Mouse (Mus musculus): Measurements from ENCODE around the gene Abtb1. TPM values are rescaled to one million over a fixed set of nuclear protein-coding genes. Genes with fewer than 3 reads are reported as not detected.
A peak's percentile ranks its signal among the peaks of the same experiment; 100 is the strongest.

The Abtb1 gene
- polyA plus RNA-seq, 1 experiment from 2014 or later, result 31.6 TPM

DNA sequence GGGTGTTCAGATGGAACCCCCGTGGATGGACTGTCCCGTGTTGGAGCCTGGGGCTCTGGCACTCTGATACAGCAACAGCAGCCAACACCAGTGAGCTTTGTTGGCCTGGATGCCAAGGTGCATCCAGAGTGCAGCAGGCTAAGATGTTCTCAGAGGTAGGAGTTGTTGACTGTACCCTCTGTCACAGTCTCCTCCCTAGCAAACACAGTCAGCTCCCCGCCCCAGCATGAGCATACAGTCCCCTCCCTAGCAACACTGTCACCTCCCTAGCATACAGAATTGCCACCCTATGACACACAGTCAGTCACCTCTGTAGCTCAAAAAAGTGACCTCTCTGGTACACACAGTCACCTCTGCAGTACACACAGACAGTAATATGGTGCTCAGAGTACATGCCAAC lies 24.9 kb downstream of the Abtb1 start:
- no peaks in the 10 kb centered on the region for H3K27me3 ChIP-seq (ENCODE audit: control insufficient read depth, insufficient read depth, low read length)
- H3K9ac ChIP-seq (ENCODE audit: low read length), result no peak overlapping the region
- no peak for ATAC-seq (replicated peaks; ENCODE audit: extremely low read depth, insufficient read depth, low FRiP score)
- 0 out of 2 replicates have a peak, but pooled peaks cover 2% of the 10 kb centered on the region for H3K9me3 ChIP-seq (replicated peaks; ENCODE audit: control insufficient read depth, low read length)
- WGBS, result 81% methylated on average over 3 of the region's 3 CpGs
- no peak overlapping the region for H3K4me2 ChIP-seq (ENCODE audit: low read depth, low read length)
- no peaks in the 10 kb centered on the region for H3K36me3 ChIP-seq (ENCODE audit: control insufficient read depth, insufficient read depth)
- no peak overlapping the region for H3K27ac ChIP-seq (ENCODE audit: low read length)
- H3K4me3 ChIP-seq (ENCODE audit: low read length), result no peak overlapping the region
- H3K4me1 ChIP-seq (ENCODE audit: control insufficient read depth, insufficient read depth, low read length), result peaks cover 9% of the 10 kb centered on the region; the same call in 1 of the 2 replicates

DNA sequence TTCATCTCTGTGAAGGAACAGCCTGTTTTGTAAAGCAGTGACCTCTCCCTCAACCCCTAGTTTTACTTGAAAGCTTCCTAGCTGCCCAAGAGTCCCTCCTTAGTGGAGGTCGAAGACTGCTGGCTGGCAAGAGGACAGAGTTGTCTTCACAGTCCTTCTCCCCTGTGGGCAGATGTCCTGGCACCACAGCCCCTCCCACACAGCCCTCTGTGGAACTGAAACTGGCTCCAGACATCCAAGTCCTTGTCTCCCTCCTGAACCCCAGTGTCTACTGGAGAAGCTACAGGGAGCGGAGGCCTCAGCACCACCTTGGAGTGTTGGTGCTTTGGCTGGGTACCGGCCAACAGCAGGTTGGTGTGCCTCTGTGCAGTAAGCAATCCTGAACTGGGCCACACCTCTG lies 26.3 kb downstream of the Abtb1 start:
- H3K4me3 ChIP-seq (ENCODE audit: low read length), result no peak overlapping the region
- no peak overlapping the region for H3K4me2 ChIP-seq (ENCODE audit: low read depth, low read length)
- 78% methylated on average over 3 of the region's 3 CpGs for WGBS
- peaks cover 16% of the 10 kb centered on the region for H3K4me1 ChIP-seq (ENCODE audit: control insufficient read depth, insufficient read depth, low read length)
- H3K27ac ChIP-seq (ENCODE audit: low read length), result no peak overlapping the region
- ATAC-seq (replicated peaks; ENCODE audit: extremely low read depth, insufficient read depth, low FRiP score), result no peak
- 0 out of 2 replicates have a peak, but pooled peaks cover 2% of the 10 kb centered on the region for H3K9me3 ChIP-seq (replicated peaks; ENCODE audit: control insufficient read depth, low read length)
- no peaks in the 10 kb centered on the region for H3K36me3 ChIP-seq (ENCODE audit: control insufficient read depth, insufficient read depth)
- H3K9ac ChIP-seq (ENCODE audit: low read length), result no peak overlapping the region
- no peaks in the 10 kb centered on the region for H3K27me3 ChIP-seq (ENCODE audit: control insufficient read depth, insufficient read depth, low read length)

DNA sequence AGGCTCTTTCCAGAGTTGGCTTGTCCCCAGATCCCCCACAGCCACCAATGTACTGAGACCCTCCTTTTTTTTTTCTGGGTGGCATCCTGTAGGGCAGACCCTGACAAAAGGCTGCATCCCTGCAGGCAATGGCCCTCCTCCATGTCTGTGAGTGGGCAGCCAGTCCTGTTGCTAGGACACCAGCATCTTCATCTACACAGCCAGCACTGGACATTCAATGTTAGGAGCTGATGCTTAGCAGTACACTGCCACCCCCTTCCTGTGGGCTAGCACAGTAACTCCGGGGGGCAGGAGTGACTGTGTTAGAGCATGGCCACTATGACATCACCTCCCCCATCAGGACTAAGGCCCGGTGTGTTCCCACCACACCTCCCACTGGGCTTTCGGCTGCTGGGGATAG lies 26.7 kb downstream of the Abtb1 start:
- H3K27ac ChIP-seq (ENCODE audit: low read length), result no peak overlapping the region
- no peak overlapping the region for H3K4me3 ChIP-seq (ENCODE audit: low read length)
- 75% methylated on average over 3 of the region's 3 CpGs for WGBS
- peaks cover 16% of the 10 kb centered on the region for H3K4me1 ChIP-seq (ENCODE audit: control insufficient read depth, insufficient read depth, low read length)
- H3K27me3 ChIP-seq (ENCODE audit: control insufficient read depth, insufficient read depth, low read length), result no peaks in the 10 kb centered on the region
- H3K36me3 ChIP-seq (ENCODE audit: control insufficient read depth, insufficient read depth), result no peaks in the 10 kb centered on the region
- H3K9ac ChIP-seq (ENCODE audit: low read length), result no peak overlapping the region
- H3K4me2 ChIP-seq (ENCODE audit: low read depth, low read length), result no peak overlapping the region
- no peak for ATAC-seq (replicated peaks; ENCODE audit: extremely low read depth, insufficient read depth, low FRiP score)
- H3K9me3 ChIP-seq (replicated peaks; ENCODE audit: control insufficient read depth, low read length), result 0 out of 2 replicates have a peak, but pooled peaks cover 2% of the 10 kb centered on the region

DNA sequence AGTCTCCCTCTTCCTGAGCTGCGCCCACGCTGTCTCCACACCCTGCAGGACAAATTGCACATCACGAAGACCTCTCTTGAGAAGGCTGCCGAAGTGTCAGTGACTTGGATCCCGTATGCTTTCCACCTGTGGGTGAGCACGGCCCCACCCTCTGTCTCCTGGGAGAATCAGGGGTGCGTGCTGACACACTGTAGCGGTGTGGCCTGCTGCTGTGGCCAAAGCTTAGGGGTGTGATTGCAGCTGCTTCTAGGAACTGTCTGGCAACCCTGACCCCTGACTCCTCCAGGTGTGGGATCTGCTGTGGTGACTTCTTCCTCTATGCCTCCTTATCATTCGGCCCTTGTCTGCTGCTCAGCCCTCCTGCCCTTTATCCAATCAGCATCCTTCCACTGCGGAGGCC lies 28.0 kb downstream of the Abtb1 start:
- Histone ChIP-seq H3K36me3 (ENCODE audit: control insufficient read depth, insufficient read depth) (no peaks in the 10 kb centered on the region), H3K27me3 (ENCODE audit: control insufficient read depth, insufficient read depth, low read length) (no peaks in the 10 kb centered on the region), H3K9me3 (replicated peaks; ENCODE audit: control insufficient read depth, low read length) (no peaks in the 10 kb centered on the region), H3K9ac (ENCODE audit: low read length) (no peak overlapping the region), H3K4me3 (ENCODE audit: low read length) (no peak overlapping the region), H3K4me1 (ENCODE audit: control insufficient read depth, insufficient read depth, low read length) (peaks cover 17% of the 10 kb centered on the region), H3K4me2 (ENCODE audit: low read depth, low read length) (no peak overlapping the region), H3K27ac (ENCODE audit: low read length) (no peak overlapping the region)
- WGBS, result 73% methylated on average over 10 of the region's 10 CpGs
- ATAC-seq (replicated peaks; ENCODE audit: extremely low read depth, insufficient read depth, low FRiP score), result no peak

DNA sequence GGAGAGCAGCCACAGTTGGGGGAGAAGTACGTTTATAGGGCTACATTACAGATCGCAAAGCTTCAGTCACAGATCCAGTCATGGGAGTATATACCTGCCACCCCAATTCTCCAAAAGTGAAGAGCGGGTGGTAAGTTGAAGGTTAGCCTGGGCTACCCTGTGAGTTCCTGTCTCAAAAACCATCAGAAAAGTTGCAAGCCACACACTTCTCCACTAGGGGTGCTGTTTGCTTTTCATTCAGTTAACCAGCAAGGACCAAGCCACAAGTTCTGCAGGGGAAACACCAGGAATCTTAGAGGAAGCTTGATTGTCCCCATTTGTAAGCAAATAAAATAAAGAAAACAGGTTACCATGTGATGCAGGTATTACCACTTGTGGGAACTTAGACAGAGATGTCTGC lies 28.9 kb downstream of the Abtb1 start:
- Histone ChIP-seq H3K9ac (ENCODE audit: low read length) (no peak overlapping the region), H3K27me3 (ENCODE audit: control insufficient read depth, insufficient read depth, low read length) (no peaks in the 10 kb centered on the region), H3K4me1 (ENCODE audit: control insufficient read depth, insufficient read depth, low read length) (peaks cover 17% of the 10 kb centered on the region), H3K27ac (ENCODE audit: low read length) (no peak overlapping the region), H3K9me3 (replicated peaks; ENCODE audit: control insufficient read depth, low read length) (no peaks in the 10 kb centered on the region), H3K4me3 (ENCODE audit: low read length) (no peak overlapping the region), H3K36me3 (ENCODE audit: control insufficient read depth, insufficient read depth) (no peaks in the 10 kb centered on the region), H3K4me2 (ENCODE audit: low read depth, low read length) (no peak overlapping the region)
- ATAC-seq (replicated peaks; ENCODE audit: extremely low read depth, insufficient read depth, low FRiP score), result no peak
- WGBS, result 66% methylated on average over 3 of the region's 3 CpGs

DNA sequence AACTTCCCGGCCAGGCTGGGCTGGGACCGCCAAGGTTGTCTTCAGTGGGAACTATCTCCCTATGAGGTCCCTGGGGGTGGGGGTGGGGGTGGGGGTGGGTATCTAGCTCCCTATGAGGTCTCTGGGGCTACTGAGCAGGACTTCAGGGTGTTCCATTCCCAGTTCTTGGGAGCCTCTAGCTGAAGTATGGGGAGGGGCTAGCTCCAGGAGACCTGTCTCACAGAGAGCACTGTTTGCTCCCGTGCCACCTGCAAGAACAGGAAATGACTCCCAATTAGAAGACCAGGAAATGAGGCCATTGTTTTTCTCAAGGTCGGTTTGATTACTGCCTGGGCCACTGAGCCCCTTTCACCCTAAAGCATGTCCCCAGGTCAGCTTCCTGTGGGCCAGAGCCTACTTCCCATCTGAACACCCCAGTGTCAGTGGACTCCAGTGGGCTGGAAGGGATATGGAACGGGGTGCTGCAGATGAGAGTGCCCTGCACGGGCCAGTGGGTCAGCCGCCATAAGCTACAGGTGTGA lies 29.8 kb downstream of the Abtb1 start:
- Histone ChIP-seq H3K36me3 (ENCODE audit: control insufficient read depth, insufficient read depth) (no peaks in the 10 kb centered on the region), H3K27me3 (ENCODE audit: control insufficient read depth, insufficient read depth, low read length) (no peaks in the 10 kb centered on the region), H3K27ac (ENCODE audit: low read length) (peak overlapping the region; percentile 47), H3K9ac (ENCODE audit: low read length) (no peak overlapping the region), H3K4me1 (ENCODE audit: control insufficient read depth, insufficient read depth, low read length) (peaks cover 17% of the 10 kb centered on the region), H3K9me3 (replicated peaks; ENCODE audit: control insufficient read depth, low read length) (no peaks in the 10 kb centered on the region), H3K4me3 (ENCODE audit: low read length) (no peak overlapping the region), H3K4me2 (ENCODE audit: low read depth, low read length) (no peak overlapping the region)
- WGBS, result 47% methylated on average over 7 of the region's 7 CpGs
- ATAC-seq (replicated peaks; ENCODE audit: extremely low read depth, insufficient read depth, low FRiP score), result no peak

DNA sequence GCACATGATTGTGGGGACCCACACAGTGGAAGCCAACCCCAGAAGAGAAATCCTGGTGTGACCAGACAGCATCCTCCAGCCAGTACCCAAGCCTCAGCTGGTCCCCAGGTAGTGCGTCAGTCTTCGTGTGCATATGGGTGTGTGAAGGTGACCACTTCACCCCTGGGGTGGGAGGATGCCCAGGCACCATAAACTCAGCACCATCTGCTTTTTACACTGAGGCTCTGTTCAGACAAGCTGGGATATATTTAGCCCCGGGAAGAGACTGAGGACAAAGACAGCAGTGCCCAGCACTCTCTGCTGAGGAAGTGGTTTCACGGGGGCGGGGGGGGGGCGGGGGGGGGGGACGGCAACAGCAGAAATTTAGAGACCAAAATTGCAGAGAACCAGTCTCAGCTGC lies 30.4 kb downstream of the Abtb1 start:
- WGBS, result 25% methylated on average over 4 of the region's 7 CpGs

DNA sequence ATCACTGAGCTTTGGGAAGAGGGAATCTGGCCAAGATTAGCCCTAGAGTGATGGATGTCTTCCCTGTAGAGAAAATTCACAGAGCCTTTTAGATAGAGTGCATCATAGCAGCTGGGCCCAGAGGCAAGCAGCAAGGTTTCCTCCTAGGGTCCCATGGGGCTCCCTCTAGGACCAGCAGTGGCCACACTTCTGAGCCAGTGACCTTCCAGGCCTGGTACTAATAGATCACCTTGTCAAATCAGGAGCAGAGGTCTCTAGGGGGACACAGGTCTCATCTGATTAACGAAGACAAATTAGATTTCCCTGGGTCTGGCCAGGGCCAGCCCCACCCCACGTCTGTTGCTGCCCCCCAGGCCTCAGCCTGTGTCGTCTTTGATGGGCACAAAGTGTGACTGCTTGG lies 31.5 kb downstream of the Abtb1 start:
- Histone ChIP-seq H3K4me3 (ENCODE audit: low read length) (no peak overlapping the region), H3K36me3 (ENCODE audit: control insufficient read depth, insufficient read depth) (no peaks in the 10 kb centered on the region), H3K4me1 (ENCODE audit: control insufficient read depth, insufficient read depth, low read length) (peaks cover 17% of the 10 kb centered on the region), H3K9ac (ENCODE audit: low read length) (no peak overlapping the region), H3K4me2 (ENCODE audit: low read depth, low read length) (no peak overlapping the region), H3K27ac (ENCODE audit: low read length) (0 out of 2 replicates have a peak overlapping the region, but pooled peaks have one; percentile 11), H3K9me3 (replicated peaks; ENCODE audit: control insufficient read depth, low read length) (no peaks in the 10 kb centered on the region), H3K27me3 (ENCODE audit: control insufficient read depth, insufficient read depth, low read length) (no peaks in the 10 kb centered on the region)
- ATAC-seq (replicated peaks; ENCODE audit: extremely low read depth, insufficient read depth, low FRiP score), result no peak
- 77% methylated on average over 3 of the region's 3 CpGs for WGBS

More for the DNA sequence above, 30.4 kb downstream of the Abtb1 start:
- Histone ChIP-seq H3K36me3 (ENCODE audit: control insufficient read depth, insufficient read depth) (no peaks in the 10 kb centered on the region), H3K27ac (ENCODE audit: low read length) (peak overlapping the region; percentile 61), H3K4me2 (ENCODE audit: low read depth, low read length) (no peak overlapping the region), H3K4me1 (ENCODE audit: control insufficient read depth, insufficient read depth, low read length) (peaks cover 17% of the 10 kb centered on the region), H3K4me3 (ENCODE audit: low read length) (no peak overlapping the region), H3K9ac (ENCODE audit: low read length) (no peak overlapping the region), H3K27me3 (ENCODE audit: control insufficient read depth, insufficient read depth, low read length) (no peaks in the 10 kb centered on the region), H3K9me3 (replicated peaks; ENCODE audit: control insufficient read depth, low read length) (no peaks in the 10 kb centered on the region)
- peak; percentile 50; the same call in 1 of the 2 replicates for ATAC-seq (replicated peaks; ENCODE audit: extremely low read depth, insufficient read depth, low FRiP score)

DNA sequence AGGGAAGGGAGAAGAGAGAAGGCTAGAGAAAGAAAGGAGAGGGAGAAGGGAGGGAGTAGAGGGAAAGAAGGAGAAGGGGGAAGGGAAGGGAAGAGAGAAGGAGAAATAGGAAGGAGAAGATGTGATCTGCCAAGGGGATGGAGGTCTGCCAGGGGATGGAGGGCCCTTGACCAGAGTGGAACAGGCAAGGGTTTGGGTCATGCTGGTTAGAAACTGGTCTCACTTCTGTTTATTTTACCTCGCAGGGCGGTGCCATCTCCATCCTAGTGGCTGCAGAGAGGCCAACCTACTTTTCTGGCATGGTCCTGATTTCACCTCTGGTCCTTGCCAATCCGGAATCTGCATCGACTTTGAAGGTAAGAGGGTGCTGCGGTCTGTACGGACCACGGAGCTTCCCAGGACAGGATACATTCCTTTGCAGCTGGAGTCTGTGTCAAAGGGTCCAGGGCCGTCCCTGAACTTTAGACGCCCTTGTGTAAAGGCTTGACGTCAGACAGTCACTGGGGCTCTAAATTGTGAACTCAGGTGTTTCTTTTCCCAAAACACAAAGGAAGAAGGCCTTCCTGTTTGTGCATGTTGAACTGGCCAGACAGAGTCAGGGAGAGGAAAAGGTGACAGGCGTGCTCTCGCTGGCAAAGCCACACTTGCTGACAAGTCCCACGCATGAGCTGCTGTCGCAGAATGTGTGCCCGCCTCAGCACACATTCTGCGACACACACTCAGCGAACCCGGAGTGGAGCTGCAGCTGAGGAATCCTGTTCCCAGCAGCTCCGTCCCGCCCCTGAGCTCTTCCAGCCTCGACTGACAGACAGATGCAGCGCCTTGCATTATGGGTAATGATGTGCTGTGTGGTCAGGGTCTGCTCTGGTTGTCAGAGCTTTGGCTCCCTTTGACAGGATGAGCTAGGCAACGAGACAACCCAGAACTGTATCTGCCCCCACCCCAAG lies 32.4 kb downstream of the Abtb1 start:
- Histone ChIP-seq H3K27me3 (ENCODE audit: control insufficient read depth, insufficient read depth, low read length) (no peaks in the 10 kb centered on the region), H3K36me3 (ENCODE audit: control insufficient read depth, insufficient read depth) (no peaks in the 10 kb centered on the region), H3K4me1 (ENCODE audit: control insufficient read depth, insufficient read depth, low read length) (peaks cover 17% of the 10 kb centered on the region), H3K9ac (ENCODE audit: low read length) (no peak overlapping the region), H3K4me2 (ENCODE audit: low read depth, low read length) (no peak overlapping the region), H3K4me3 (ENCODE audit: low read length) (no peak overlapping the region), H3K27ac (ENCODE audit: low read length) (no peak overlapping the region), H3K9me3 (replicated peaks; ENCODE audit: control insufficient read depth, low read length) (no peaks in the 10 kb centered on the region)
- 0 out of 2 replicates have a peak, but pooled peaks have one; percentile 15 for ATAC-seq (replicated peaks; ENCODE audit: extremely low read depth, insufficient read depth, low FRiP score)
- 43% methylated on average over 23 of the region's 23 CpGs for WGBS
